Mouse (Mus musculus) liver, adult 2 months (tissue): Measurements from ENCODE around the gene Hoxa13. TPM values are rescaled to one million over a fixed set of nuclear protein-coding genes. Genes with fewer than 3 reads are reported as not detected.

ENCODE experiments used
- DNase-seq: peaks from one replicate; pipeline ENCODE4 v3.0.0-alpha.2; 2011; ENCODE audit warnings: low read depth, low spot score; ENCODE audit errors: extremely low read depth
- H3K27ac ChIP-seq: fragments of 200-500 bp; replicated peaks from 2 replicates; pipeline ENCODE4 v1.5.1; 2012; ENCODE audit warnings: low read depth, mild to moderate bottlenecking, control low read depth, inconsistent platforms, low read length; ENCODE audit not compliant: insufficient read depth
- H3K27me3 ChIP-seq: fragments of 200-500 bp; 2 replicates; pipeline ENCODE4 v1.6.1; 2012; ENCODE audit warnings: mild to moderate bottlenecking, moderate library complexity, low read length, inconsistent platforms; ENCODE audit not compliant: control insufficient read depth, insufficient read depth
- H3K36me3 ChIP-seq: fragments of 200-500 bp; 2 replicates; pipeline ENCODE4 v1.6.1; 2012; ENCODE audit warnings: low read length, inconsistent platforms; ENCODE audit not compliant: control insufficient read depth, insufficient read depth
- H3K4me1 ChIP-seq: fragments of 200-500 bp; 2 replicates; pipeline ENCODE4 v1.6.1; 2011; ENCODE audit warnings: low read length; ENCODE audit not compliant: control insufficient read depth, insufficient read depth
- H3K4me3 ChIP-seq: fragments of 200-500 bp; 2 replicates; pipeline ENCODE4 v1.5.1; 2011; ENCODE audit warnings: low read depth, mild to moderate bottlenecking, control low read depth, low read length, moderate library complexity; ENCODE audit not compliant: insufficient read depth
- H3K79me2 ChIP-seq: fragments of 200-500 bp; 2 replicates; pipeline ENCODE4 v1.6.1; 2012; ENCODE audit warnings: inconsistent platforms, mild to moderate bottlenecking, low read length, moderate library complexity; ENCODE audit not compliant: control insufficient read depth, insufficient read depth
- H3K9ac ChIP-seq: fragments of 200-500 bp; 2 replicates; pipeline ENCODE4 v1.6.1; 2012; ENCODE audit warnings: low read depth, mild to moderate bottlenecking, control low read depth, inconsistent platforms, low read length
- CTCF ChIP-seq: fragments of 200-500 bp; IDR thresholded peaks from 2 replicates; pipeline ENCODE4 v1.5.1; 2011; ENCODE audit warnings: low read depth, low read length, control low read depth
- POLR2A ChIP-seq: fragments of 200-500 bp; IDR thresholded peaks from 2 replicates; pipeline ENCODE4 v1.6.1; 2011; ENCODE audit warnings: low read length, control low read depth; ENCODE audit not compliant: insufficient read depth; ENCODE audit errors: extremely low read depth
- WGBS: fragments of 180-500 bp; shearing (Covaris S2); methylation state at CpG from one replicate; pipeline ENCODE4 v1.1.7; 2018; 5-methylcytosine and 5-hydroxymethylcytosine counted together
- polyA plus RNA-seq: library from polyadenylated mRNA; depleted of rRNA; stranded (reverse); fragments of >200 nt; gene quantifications from 2 replicates; pipeline ENCODE4 v1.2.3, GENCODE M21; 2012
- total RNA-seq: library from RNA; depleted of rRNA; stranded (reverse); fragments of >200 nt; gene quantifications from 2 replicates; pipeline ENCODE4 v1.2.3, GENCODE M21; 2014

Gene Hoxa13
- total and polyA plus RNA-seq, 2 experiments = not detected

DNA sequence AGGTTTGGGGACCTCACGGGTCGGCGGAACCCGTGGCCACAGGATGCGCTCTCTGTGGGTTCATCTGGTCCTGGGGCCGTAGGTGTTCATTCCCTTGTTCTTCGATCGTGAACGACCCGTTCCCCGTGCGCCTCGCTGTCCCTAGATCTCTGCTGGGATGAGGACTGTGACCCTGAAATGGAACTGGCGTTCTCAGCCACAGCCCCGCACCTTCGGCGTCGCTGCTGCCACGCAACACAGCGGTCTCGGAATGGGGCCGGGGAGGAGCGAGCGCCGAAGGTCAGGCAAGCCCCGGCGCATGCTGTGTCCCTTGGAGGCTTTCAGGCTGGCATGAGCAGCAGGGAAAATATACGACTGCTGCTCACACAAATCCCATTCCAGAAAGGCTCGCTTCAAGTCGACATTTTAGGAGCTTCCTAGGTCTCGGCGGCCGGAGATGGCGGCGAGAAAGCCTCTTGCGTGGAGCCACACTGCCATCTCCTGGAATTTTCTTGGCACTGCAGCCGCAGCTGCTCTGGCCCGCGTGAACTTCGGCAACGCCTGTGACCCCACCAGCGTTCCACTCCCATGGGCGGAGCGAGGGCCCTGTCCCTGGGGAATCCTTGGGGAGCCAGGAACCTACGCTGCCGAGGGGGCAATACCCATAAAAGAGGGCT, 39.2 kb downstream of the Hoxa13 start, which contains the start of gene Hoxa7:
Gene Hoxa7, minus strand, starts transcription at position 518 of the 656 bp plus-strand sequence.
- Histone ChIP-seq H3K4me3 (peak within 1 kb of the TSS; percentile 62), H3K27me3 (peaks cover 38% of the 10 kb centered on the region), H3K36me3 (no peaks in the 10 kb centered on the region), H3K27ac (no peak within 1 kb of the TSS), H3K9ac (peak within 1 kb of the TSS; percentile 46), H3K4me1 (peaks cover 3% of the 10 kb centered on the region; the same call in 1 of the 2 replicates), H3K79me2 (no peaks in the 10 kb centered on the region)
- TF ChIP-seq POLR2A = no peak
- TF ChIP-seq CTCF = peak; percentile 97
- 3% methylated on average over 46 of the region's 46 CpGs for WGBS
- DNase-seq = peak; percentile 37

- H3K27me3 ChIP-seq = peaks cover 43% of the 10 kb centered on the region
- H3K9ac ChIP-seq = no peak overlapping the region
- H3K36me3 ChIP-seq = no peaks in the 10 kb centered on the region
- no peaks in the 10 kb centered on the region for H3K79me2 ChIP-seq
- peak overlapping the region; percentile 62; the same call in 1 of the 2 replicates for H3K4me3 ChIP-seq
- H3K27ac ChIP-seq = no peak overlapping the region
- WGBS = 19% methylated on average over 12 of the region's 12 CpGs
- TF ChIP-seq POLR2A (no peak), CTCF (no peak)
- no peak for DNase-seq
- peaks cover 3% of the 10 kb centered on the region; the same call in 1 of the 2 replicates for H3K4me1 ChIP-seq
These were observed 39.8 kb downstream of the Hoxa13 start for GRCm38 (mm10) chr6:52220865-52221310.

GRCm38 (mm10) chr6:52220003-52220864, 40.4 kb downstream of the Hoxa13 start:
- 45% methylated on average over 32 of the region's 32 CpGs for WGBS
- Histone ChIP-seq H3K4me1 (peaks cover 3% of the 10 kb centered on the region; the same call in 1 of the 2 replicates), H3K4me3 (no peak overlapping the region), H3K27ac (no peak overlapping the region), H3K79me2 (no peaks in the 10 kb centered on the region), H3K9ac (no peak overlapping the region), H3K27me3 (peaks cover 42% of the 10 kb centered on the region), H3K36me3 (no peaks in the 10 kb centered on the region)
- TF ChIP-seq CTCF (no peak), POLR2A (no peak)
- no peak for DNase-seq

DNA sequence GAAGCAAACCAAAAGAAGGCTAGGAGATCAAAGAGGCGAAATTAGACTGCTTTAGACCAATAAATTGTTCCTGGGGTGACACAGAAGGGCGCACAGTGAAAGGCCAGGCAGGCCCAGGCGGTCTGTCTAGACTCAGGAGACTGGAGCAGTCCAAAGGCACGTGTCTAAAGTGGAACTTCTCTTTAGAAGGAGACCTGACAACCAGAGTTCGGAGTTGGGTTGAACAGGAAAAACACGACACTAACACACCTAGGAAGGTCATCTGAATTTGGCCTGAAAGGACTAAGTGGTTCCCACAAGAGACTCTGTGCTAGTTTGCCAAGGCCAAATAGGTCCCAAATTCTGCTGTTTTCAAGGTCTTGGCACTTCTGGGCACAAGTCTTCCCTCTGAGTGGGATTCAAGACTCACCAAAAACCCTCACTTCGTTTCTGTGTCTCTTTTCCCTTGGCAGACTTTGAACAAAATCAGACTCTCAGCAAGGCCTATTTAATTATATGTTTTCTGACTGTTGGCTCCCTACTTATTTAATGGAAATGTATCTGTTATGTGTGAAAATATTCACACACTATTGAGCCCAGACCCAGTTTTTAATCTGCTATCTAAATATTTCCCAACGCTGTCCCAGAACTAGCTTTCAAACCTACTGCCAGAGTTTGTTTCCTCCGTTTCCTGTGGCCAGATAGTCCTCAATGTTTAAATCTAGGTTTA, 41.3 kb downstream of the Hoxa13 start:
- Histone ChIP-seq H3K79me2 (no peaks in the 10 kb centered on the region), H3K27me3 (peaks cover 44% of the 10 kb centered on the region), H3K4me1 (peaks cover 3% of the 10 kb centered on the region; the same call in 1 of the 2 replicates), H3K9ac (no peak overlapping the region), H3K4me3 (no peak overlapping the region), H3K27ac (no peak overlapping the region), H3K36me3 (no peaks in the 10 kb centered on the region)
- no peak for TF ChIP-seq POLR2A
- no peak for TF ChIP-seq CTCF
- 60% methylated on average over 9 of the region's 9 CpGs for WGBS
- DNase-seq = no peak

DNA sequence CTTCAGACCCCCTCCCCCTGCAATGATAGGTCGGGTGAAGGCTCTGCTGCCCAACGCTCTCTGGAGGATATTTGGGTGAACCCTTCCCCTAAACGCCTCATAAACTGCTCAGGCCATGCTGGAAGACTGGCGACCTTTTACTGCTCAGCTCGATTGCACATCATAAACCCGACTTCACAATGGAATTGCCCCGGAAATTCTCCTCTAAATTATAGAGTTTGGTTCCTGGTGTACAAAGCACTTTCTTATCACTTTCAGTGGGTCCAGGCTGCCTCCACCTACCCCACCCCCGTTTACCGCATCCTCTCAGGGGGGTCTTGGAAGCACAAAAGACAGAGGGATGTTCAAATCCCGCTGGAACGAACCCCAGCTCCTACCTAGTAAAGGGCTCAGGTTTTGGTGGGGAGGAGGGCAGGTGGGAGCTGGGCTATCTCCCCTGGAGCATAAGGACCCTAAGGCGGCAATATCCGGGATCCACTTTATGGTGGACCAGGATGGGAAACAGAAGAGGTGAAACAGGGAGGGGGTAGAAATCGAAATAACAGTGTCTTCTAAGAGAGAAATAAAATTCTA, 42.0 kb downstream of the Hoxa13 start:
- peaks cover 45% of the 10 kb centered on the region for H3K27me3 ChIP-seq
- DNase-seq = no peak
- H3K4me1 ChIP-seq = peaks cover 3% of the 10 kb centered on the region; the same call in 1 of the 2 replicates
- H3K9ac ChIP-seq = no peak overlapping the region
- no peaks in the 10 kb centered on the region for H3K79me2 ChIP-seq
- no peak overlapping the region for H3K27ac ChIP-seq
- no peak overlapping the region for H3K4me3 ChIP-seq
- no peaks in the 10 kb centered on the region for H3K36me3 ChIP-seq
- TF ChIP-seq CTCF (no peak), POLR2A (no peak)
- WGBS = 27% methylated on average over 14 of the region's 14 CpGs
